Mouse (Mus musculus) adipose tissue, adult 10 weeks (tissue): ENCODE data around the gene Ssrp1. TPM values are rescaled to one million over a fixed set of nuclear protein-coding genes. Genes with fewer than 3 reads are reported as not detected.

Source experiments
- polyA plus RNA-seq: library from polyadenylated mRNA; stranded (reverse); fragments of 350-450 nt; fragmentation: Illumina TruSeq; extraction: RNeasy Lipid Tissue Mini Kit (QIAGEN cat#74804); gene quantifications from one replicate; pipeline ENCODE4 v1.2.3, GENCODE M21; 2014; ENCODE audit warnings: low read depth, low replicate concordance

Ssrp1 gene
- 82.4 TPM for polyA plus RNA-seq

DNA sequence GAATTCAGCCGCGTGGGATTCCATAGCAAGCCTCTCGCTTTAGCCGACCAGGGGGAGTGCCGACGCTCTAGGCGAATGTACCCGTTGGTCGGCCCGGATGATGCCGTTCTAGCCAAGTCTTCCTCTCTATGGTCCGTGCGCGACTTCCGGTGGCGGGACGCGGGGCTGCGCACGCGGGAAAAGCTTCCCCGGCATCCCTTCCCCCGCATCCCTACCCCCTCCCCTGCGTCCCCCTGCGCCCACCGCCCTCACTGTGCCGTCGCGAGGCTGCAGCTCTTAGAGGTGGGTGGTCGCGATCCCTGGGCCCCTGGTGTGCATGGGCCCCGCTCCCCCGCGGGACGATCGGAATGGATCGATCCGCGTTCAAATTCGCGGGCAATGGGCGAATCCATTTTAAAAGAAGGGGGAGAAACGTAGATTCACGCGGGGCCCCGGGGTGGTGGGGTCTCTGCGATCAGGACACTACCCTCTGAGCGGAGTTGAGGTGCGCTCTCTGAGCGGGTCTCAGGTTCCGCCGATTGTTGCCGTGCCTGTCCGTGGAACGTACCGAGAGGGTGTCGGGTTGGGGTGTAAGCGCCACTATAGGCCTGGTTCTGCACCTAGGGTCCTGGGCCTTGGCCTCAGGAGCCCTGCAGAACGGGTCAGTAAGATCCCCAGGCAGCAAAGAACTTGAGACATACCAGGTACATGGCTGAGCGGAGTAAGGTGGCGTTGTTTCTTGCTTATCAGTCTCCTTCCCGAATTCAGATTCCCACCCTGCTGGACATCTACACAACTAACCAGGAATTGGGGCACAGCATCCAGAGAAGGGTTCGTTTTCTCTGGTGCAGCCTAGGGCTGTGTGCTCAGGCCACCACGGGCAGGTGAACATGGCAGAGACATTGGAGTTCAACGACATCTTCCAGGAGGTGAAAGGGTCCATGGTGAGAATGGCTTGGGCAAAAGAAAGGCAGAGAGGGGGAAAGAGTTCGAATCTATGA lies at the start of gene Ssrp1, which contains the start of gene P2rx3:
Gene Ssrp1, plus strand, starts transcription at position 188 of the 980 bp plus-strand sequence.
Gene P2rx3, minus strand, starts transcription at position 416 of the 980 bp plus-strand sequence.

DNA sequence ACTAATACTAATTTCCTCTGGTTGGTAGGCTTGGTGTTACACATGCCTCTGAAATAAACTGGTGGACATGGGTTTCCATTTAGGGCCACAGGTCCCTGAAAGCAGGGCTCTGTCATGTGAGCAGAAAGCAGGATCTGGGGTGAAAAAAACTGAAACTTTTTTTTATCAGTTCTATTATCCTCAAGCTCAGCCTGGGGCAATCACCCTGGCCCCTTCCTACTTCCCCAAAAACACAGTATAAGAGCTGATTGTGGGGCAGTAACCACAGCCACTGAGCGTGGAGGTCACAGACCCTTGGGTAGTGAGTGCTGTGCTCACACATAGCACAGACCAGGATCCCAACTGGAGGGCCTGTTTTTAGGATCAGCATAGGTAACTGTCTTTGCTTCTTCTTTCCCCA lies 49.1 kb upstream of the Ssrp1 start, which contains the start of gene Prg3:
Gene Prg3, plus strand, starts transcription at position 286 of the 400 bp plus-strand sequence.

DNA sequence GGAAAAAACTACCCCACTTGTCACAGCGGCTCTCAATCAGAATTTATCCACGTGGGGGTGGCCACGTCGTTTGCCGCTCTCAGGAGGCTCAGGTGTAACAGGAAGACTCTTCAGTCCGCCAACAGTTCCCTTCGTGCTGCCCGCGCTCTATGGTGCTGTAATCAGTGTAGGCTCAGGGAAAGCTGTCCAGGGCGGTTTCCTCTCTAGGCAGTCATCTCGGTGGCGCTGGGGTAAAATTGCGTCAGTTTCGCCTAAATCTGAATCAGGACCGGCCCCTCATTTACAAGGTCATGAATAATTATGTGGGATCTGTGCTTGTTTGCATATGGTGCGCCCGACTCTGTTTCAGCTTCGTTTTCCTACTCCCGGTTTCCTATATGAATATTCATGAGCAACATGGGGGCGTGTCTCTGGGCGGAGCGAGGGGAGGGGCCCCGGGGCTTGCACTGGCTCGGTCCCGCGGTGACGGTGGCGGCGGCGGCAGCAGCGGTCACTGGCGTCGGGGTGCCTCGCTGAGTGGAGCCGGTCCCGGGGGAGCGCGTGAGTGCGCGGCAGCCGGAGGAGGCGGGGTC lies 10.6 kb downstream of the Ssrp1 start, which contains the start of gene Tnks1bp1:
Gene Tnks1bp1, plus strand, starts transcription at position 427 of the 572 bp plus-strand sequence.

Other genes starting within 250 kb of the Ssrp1 start
- 23.1 TPM for gene Ube2l6, start 238.4 kb upstream of the Ssrp1 start, polyA plus RNA-seq
- gene Smtnl1, start 214.6 kb upstream of the Ssrp1 start, polyA plus RNA-seq: 0.29 TPM
- gene Timm10, start 210.2 kb upstream of the Ssrp1 start, polyA plus RNA-seq: 27.3 TPM
- 23.5 TPM for gene Slc43a1, start 198.4 kb upstream of the Ssrp1 start, polyA plus RNA-seq
- 1.9 TPM for gene Rtn4rl2, start 150.5 kb upstream of the Ssrp1 start, polyA plus RNA-seq
- gene Slc43a3, start 100.7 kb upstream of the Ssrp1 start, polyA plus RNA-seq: 81.5 TPM
- not detected for gene Prg2, start 56.8 kb upstream of the Ssrp1 start, polyA plus RNA-seq
- gene Prg3, start 49.0 kb upstream of the Ssrp1 start, polyA plus RNA-seq: not detected
- gene P2rx3, start 228 bp downstream of the Ssrp1 start, polyA plus RNA-seq: 3.6 TPM
- gene Tnks1bp1, start 10.8 kb downstream of the Ssrp1 start, polyA plus RNA-seq: 56.4 TPM
- 8.9 TPM for gene Aplnr, start 99.0 kb downstream of the Ssrp1 start, polyA plus RNA-seq
- gene Lrrc55, start 160.0 kb downstream of the Ssrp1 start, polyA plus RNA-seq: 0.22 TPM